Mouse (Mus musculus) ES-E14 (cell line): ENCODE data around the gene Uxt. TPM values are rescaled to one million over a fixed set of nuclear protein-coding genes. Genes with fewer than 3 reads are reported as not detected.

ENCODE experiments used
- DNase-seq: peaks from one replicate; pipeline ENCODE4 v3.0.0-alpha.2; 2013; ENCODE audit warnings: low read depth, low spot score
- H3K27ac ChIP-seq: 2 replicates; pipeline ENCODE4 v1.5.1; 2012; ENCODE audit warnings: low read depth, mild to moderate bottlenecking, low read length, moderate library complexity, mixed read lengths; ENCODE audit not compliant: poor library complexity, insufficient read depth, severe bottlenecking
- H3K36me3 ChIP-seq: 2 replicates; pipeline ENCODE4 v1.6.1; 2012; ENCODE audit warnings: mild to moderate bottlenecking, low read length, moderate library complexity, mixed read lengths; ENCODE audit not compliant: control insufficient read depth, poor library complexity, insufficient read depth, severe bottlenecking
- H3K4me1 ChIP-seq, 2 experiments: fragments of 150-350 bp in 1 of 2; sonication (generic) in 1 of 2; 2 replicates each; pipeline ENCODE4 v1.6.1; 2012; ENCODE audit warnings: low read length in 2 of 2, mild to moderate bottlenecking in 1 of 2, mixed read lengths in 1 of 2; ENCODE audit not compliant: control insufficient read depth in 2 of 2, insufficient read depth in 2 of 2, poor library complexity in 1 of 2
- H3K4me3 ChIP-seq, 2 experiments: fragments of 150-350 bp in 1 of 2; sonication (generic) in 1 of 2; 2 replicates each; pipeline ENCODE4 v1.5.1; 2012; ENCODE audit warnings: low read length in 2 of 2, low read depth in 1 of 2, mild to moderate bottlenecking in 1 of 2, mixed read lengths in 1 of 2; ENCODE audit not compliant: insufficient read depth in 1 of 2, poor library complexity in 1 of 2, severe bottlenecking in 1 of 2
- H3K9ac ChIP-seq: 2 replicates; pipeline ENCODE4 v1.6.1; 2012; ENCODE audit warnings: low read depth, mild to moderate bottlenecking, low read length, mixed read lengths; ENCODE audit not compliant: poor library complexity, insufficient read depth, severe bottlenecking
- H3K9me3 ChIP-seq: fragments of 150-350 bp; sonication (generic); 2 replicates; pipeline ENCODE4 v1.6.1; 2012; ENCODE audit warnings: low read depth, mild to moderate bottlenecking, low read length; ENCODE audit not compliant: control insufficient read depth, insufficient read depth
- CHD2 ChIP-seq: IDR thresholded peaks from 2 replicates; pipeline ENCODE4 v1.6.1; 2014; ENCODE audit warnings: mild to moderate bottlenecking, low read depth, low read length, inconsistent platforms
- HCFC1 ChIP-seq: IDR thresholded peaks from 2 replicates; pipeline ENCODE4 v1.6.1; 2012; ENCODE audit warnings: low read length, inconsistent platforms, borderline replicate concordance; ENCODE audit not compliant: insufficient read depth
- MAFK ChIP-seq: IDR thresholded peaks from 2 replicates; pipeline ENCODE4 v1.6.1; 2014; ENCODE audit warnings: mild to moderate bottlenecking, low read depth, low read length, inconsistent platforms; ENCODE audit not compliant: insufficient read depth
- ZC3H11A ChIP-seq: IDR thresholded peaks from 2 replicates; pipeline ENCODE4 v1.6.1; 2012; ENCODE audit warnings: low read depth, mild to moderate bottlenecking, inconsistent platforms, low read length, borderline replicate concordance
- ZNF384 ChIP-seq: IDR thresholded peaks from 2 replicates; pipeline ENCODE4 v1.6.1; 2012; ENCODE audit warnings: low read depth, low read length, inconsistent platforms
- in situ Hi-C, 2 experiments: fragments of 600-800 bp; cut with MboI; formaldehyde crosslinking; loops; one replicate each; pipeline ENCODE4 v1.15.1; 2025; ENCODE audit warnings: low sequenced_read_pairs in 2 of 2, inconsistent platforms in 1 of 2; ENCODE audit not compliant: unreplicated experiment in 2 of 2
- total RNA-seq: library from RNA; depleted of rRNA; stranded (reverse); fragments of 300-350 nt; gene quantifications from 2 replicates; pipeline ENCODE4 v1.2.3, GENCODE M21; 2012

Gene Uxt
- total RNA-seq, 1 experiment, result 37.0 TPM

DNA sequence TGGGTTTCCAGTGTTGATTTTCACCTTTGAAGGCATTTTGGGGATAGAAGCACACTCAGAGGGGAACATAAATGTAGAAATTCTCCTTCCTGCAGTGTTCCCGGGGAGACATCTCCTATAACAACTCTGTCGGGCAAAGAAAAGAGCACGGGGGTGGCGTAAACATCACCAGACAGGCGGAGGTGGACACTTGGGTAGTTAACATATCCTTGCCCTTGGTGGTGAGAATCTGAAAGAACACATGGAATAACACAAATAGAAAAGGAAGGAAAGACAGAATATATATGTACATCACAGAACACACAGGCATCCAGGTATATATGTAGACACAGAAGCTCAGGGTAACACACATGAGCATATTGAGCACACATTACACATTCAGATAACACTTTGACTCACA lies 40.5 kb downstream of the Uxt start:
- peak overlapping the region; percentile 35; the same call in 1 of the 2 replicates for H3K9ac ChIP-seq
- TF ChIP-seq MAFK (no peak), ZC3H11A (no peak), ZNF384 (no peak), HCFC1 (no peak), CHD2 (no peak)
- no peaks in the 10 kb centered on the region; the same call in 1 of the 2 replicates for H3K36me3 ChIP-seq
- H3K9me3 ChIP-seq, result no peaks in the 10 kb centered on the region
- DNase-seq, result no peak
- no peak overlapping the region; a peak in 1 of 4 replicates for H3K4me3 ChIP-seq
- in situ Hi-C loops, result no loop called here
- no peaks in the 10 kb centered on the region for H3K4me1 ChIP-seq
- H3K27ac ChIP-seq, result no peak overlapping the region; the same call in 1 of the 2 replicates

DNA sequence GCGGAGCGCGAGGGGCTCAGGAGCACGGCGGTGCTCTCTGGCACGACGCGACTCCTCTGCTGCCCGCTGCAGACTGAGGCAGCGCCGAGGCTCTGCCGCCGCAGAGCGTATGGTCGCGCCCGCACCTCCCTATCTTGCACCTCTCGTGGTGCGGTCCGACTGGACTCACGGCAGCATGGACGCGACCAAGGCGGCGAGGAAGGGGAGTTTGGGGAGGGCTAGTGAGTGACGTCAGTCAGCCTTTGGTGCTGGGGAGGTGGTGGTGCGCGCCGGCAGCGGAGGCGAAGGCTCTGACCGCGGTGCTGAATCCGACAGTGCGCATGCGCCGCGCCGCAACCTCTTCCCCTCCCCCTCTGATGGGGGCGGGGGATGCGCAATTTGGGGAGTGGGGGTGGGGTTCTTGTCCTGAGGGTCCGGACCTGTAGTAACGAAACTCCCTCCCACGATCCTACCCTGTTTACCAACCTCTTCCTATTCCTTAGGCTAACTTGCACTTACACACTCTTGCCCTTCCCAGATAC lies 40.9 kb downstream of the Uxt start, which contains the start of gene Syn1:
Gene Syn1 (minus strand): TSS at position 161 of the 521 bp plus-strand sequence.
- in situ Hi-C loops, result no loop called here
- H3K9ac ChIP-seq, result peak within 1 kb of the TSS; percentile 73
- no peak within 1 kb of the TSS; the same call in 1 of the 2 replicates for H3K27ac ChIP-seq
- H3K9me3 ChIP-seq, result no peaks in the 10 kb centered on the region
- TF ChIP-seq HCFC1, result peak; percentile 15; the same call in 1 of the 2 replicates
- TF ChIP-seq MAFK, result no peak
- no peak; the same call in 1 of the 2 replicates for TF ChIP-seq CHD2
- no peak for TF ChIP-seq ZC3H11A
- no peak for TF ChIP-seq ZNF384
- peak within 1 kb of the TSS; percentile 62 to 74 for H3K4me3 ChIP-seq
- DNase-seq, result peak; percentile 76
- no peaks in the 10 kb centered on the region; the same call in 1 of the 2 replicates for H3K36me3 ChIP-seq
- H3K4me1 ChIP-seq, result no peaks in the 10 kb centered on the region

DNA sequence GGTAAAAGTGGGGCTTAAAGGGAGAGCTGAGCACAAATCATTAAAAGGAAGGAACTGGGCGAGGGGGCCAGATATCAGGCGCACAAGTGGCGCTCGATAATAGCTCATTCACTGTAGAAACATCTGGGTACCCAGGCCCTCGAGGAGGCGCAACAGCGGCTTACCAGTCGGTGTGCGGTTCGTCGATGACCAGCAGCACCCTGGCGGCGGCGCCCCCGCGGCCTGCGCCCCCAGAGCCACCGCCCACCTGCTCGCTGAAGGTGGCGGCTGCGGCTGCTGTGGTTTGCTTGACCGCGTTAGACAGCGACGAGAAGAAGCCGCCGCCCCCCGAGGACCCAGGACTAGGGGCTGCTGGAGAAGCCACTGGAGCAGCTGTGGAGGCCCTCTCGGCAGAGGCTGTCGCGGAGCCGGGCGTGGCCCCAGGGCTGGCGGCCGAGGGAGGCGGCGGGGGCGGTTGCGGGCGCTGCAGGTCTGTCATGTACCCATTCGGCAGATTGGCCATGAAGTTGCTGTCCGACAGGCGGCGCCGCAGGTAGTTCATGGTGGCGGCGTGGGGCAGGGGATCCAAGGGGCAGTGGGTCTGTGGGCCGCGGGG lies 41.5 kb downstream of the Uxt start:
- no peak for TF ChIP-seq ZNF384
- TF ChIP-seq CHD2, result no peak
- TF ChIP-seq HCFC1, result no peak; the same call in 1 of the 2 replicates
- TF ChIP-seq MAFK, result no peak
- TF ChIP-seq ZC3H11A, result no peak

DNA sequence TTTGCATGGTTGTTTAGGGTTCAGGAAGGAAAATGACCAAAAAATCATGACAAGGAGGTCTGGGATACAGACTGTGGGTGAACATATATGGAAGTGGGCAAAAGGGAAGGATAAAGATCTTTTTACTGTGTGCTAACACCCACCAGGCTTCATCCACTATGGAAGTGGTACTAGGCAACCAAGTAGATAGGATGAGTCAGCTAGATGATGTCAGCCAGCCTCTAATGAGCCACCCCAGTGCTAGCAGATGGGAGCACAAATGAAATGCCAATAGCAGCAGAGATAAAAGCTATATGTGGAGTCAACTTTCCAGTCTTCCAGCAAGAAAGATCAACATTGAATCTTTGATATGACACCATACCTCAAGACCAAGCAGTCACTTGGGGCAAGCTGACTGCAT lies 46.7 kb downstream of the Uxt start:
- DNase-seq, result no peak
- Histone ChIP-seq H3K4me3 (no peak overlapping the region), H3K36me3 (no peaks in the 10 kb centered on the region), H3K9me3 (no peaks in the 10 kb centered on the region), H3K4me1 (0 out of 4 replicates have a peak, but pooled peaks cover 0 to 4% of the 10 kb centered on the region in 2 experiments), H3K27ac (no peak overlapping the region), H3K9ac (no peak overlapping the region)
- in situ Hi-C loops, result no loop called here
- TF ChIP-seq HCFC1 (no peak), ZC3H11A (no peak), MAFK (no peak), CHD2 (no peak), ZNF384 (no peak)

More for the DNA sequence above, 41.5 kb downstream of the Uxt start:
- Histone ChIP-seq H3K9ac (peak overlapping the region; percentile 73), H3K4me3 (peak overlapping the region; percentile 62 to 74), H3K36me3 (no peaks in the 10 kb centered on the region; the same call in 1 of the 2 replicates), H3K4me1 (no peaks in the 10 kb centered on the region), H3K9me3 (no peaks in the 10 kb centered on the region), H3K27ac (no peak overlapping the region)
- in situ Hi-C loops, result no loop called here
- no peak for DNase-seq
